Mouse (Mus musculus) kidney, postnatal 25 days (tissue): ENCODE measurements at regions not wholly inside any gene's neighbourhood (a gene's known extent, or its start where the extent isn't known, plus 50 kb on each side); places are given as distances from the start of the nearest gene placed in this dataset.

ENCODE experiments used
- DNase-seq, 2 experiments: peaks; one replicate each; pipeline ENCODE4 v3.0.0; 2021; ENCODE audit warnings: mixed read lengths in 2 of 2

DNA sequence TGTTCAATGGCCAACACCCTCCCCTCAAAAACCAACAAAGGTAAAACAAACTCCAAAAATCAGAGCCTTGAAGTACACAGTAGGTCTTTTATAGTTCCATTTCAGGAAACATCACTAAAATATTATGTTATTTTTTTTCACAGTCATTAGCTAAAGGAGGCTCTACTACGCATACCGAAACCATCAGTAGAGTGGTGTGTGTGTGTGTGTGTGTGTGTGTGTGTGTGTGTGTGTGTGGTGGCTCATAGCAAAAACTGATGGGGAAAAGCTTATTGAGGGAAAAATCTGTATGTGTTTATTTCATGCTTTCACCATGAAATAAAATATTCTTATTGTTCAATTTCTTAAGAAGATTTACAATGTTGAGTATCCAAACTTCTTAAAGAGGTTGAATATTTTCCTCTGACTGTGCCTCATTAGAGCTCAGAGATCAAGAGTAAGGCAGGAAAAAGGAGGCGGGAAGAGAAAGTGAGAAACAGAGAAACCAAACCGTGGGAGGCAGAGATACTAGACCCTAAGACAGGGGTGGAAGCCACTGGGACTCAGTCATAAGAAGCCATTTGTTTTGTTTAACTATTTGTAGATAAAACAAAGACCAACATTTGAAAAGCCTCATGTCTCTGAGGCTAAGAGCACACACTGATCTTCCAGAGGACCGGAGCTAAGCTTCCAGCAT is 159.6 kb downstream of the Icos start:
- no peak for DNase-seq

DNA sequence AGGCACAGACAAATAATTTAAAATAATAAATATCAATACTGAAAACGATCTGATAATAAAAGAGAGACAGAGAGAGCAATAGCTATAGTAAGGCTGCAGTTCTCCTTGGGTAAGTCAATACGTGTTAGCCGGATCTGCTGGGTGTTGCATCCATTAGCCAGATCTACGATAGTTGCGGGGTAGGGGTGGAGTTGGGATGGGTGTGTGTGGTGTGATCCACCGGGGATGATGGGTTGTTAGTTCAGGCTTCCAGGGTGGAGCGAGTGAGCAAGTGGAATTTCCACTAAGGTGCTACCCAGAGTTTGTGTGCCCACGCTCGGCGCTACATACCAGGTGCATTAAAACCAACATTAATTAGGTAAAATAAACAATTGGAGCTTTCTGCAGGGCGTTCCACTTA is 160.2 kb downstream of the Icos start:
- no peak for DNase-seq

DNA sequence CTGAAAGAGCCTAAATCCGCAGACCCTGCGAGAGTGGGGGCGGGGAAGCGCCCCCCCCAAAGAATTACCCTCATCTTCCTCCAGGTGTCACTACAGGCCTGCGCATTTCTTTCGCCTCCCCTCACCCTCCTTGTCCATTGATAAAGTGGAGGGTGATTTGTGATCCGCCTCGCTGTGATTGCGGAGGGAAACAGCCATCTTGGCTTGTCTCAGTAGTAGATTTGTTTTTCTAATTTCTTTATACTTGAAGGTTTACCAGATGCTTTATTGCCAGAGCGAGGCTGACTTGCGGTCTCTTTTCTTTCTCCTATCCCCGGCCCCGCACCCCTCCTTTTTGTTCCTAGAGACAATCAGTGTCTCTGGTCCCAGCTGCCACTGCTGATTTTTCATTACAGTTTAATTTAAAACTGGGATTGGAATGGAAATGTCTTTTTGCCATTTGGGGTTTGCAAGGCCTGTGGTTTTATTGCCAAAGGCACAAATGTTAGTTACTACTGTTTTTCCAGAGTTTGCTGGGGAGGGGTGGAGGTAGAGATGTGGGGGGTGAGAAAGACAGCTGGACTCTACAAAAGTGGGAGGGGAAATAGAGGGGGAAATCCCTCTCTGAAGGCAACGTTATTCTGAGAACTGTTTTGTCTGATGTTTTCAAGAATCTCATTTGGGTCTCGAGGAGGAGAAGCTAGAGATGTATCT is 161.7 kb downstream of the Icos start:
- DNase-seq = peak; percentile 23 to 33

DNA sequence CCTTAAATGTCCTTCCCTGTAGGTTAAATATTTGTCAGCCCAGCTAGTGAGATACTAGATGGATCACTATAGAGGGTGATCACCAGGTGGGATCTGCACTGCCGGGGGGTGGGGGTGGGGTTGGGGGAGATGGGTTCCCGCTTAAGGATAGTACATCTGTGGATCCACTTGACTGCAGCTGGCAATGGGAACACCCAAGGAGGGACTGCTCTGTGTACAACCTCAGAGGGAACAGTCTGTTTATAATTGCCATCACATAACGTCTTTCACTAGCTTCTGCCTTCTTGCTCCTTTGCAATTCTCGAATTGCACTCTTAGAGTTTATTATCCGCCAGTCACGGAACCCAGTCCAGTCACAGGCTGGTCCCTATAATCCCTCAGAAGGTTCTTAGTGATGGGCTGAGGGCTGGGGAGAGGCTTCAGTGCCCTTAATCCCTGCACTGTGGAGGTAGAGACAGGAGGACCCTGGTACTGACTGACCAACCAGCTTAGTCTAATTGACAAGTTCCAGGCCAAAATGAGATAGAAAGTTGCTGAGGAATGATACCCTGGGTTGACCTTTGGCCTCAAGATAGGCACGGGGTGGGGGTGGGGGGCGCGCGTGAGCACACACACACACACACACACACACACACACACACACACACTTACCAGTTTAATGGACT is 162.4 kb downstream of the Icos start:
- DNase-seq = no peak

DNA sequence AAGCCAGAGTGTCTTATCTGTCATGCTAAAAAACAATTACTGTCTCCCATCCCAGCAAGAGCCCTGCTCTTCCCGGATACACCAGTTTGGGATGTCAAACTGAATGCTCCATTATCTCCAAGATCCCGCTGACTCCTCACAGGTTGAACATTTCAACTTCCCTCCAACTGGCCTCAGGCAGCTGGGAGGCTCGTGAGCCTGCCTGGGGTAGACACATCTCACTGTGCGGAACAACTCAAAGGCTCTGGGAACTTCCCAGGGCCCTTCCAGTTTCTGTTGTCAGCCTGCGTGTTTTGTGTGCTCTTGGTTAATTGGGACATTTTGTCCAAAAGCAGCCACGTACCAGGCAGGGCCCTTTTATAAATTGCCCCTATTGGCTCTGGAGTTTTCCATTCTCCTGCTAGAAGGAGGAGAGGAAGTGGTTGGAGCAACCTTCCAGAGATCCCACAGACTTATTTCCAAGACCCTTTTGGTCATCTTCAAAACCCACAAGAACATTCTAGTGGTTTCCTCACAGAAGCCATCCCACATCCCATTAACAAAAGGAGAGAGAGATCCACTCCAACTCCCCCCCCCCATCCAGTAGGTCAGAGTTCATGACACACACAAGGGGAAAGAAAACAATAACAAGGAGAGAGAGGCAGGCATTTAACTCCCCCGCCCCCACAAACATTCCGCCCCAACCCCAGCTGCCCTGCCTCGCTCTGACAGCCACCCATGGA is 163.3 kb downstream of the Icos start:
- peak; percentile 18 to 57 for DNase-seq

DNA sequence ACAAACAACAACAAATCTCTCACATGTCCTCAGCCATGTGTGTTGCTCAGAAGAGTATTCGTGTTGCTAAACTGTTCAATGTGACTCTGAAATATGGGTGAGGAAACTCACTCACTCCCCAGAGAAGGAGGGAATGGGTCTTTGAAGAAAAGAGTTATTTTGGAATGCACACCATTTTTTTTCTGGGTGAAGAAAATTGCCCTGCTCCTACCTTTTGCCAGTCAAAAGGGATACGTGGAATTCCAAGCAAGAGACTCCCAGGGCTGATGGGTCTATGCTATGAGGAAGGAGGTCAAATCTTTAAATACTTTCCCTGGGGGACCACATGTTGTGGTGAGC is 163.8 kb downstream of the Icos start:
- DNase-seq = no peak

DNA sequence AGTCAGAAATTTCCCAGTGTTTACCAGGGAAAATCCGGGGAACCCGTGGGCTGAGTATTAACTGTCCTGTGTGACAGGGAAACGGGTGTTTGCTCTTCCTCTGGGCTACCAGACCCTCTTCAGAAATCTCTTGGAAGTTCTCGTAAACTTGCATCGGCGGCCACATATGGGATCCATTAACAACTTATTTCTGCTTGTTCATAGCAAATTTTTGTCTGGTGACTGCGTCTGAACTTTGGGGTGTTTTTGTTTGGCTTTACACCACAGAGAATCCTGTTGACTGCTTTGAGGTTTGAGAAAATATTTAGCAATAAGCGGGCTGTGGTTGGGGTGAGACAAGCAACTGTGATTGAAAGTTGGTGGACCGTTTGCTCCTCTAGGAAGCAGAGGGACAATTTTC is 164.2 kb downstream of the Icos start:
- no peak for DNase-seq

DNA sequence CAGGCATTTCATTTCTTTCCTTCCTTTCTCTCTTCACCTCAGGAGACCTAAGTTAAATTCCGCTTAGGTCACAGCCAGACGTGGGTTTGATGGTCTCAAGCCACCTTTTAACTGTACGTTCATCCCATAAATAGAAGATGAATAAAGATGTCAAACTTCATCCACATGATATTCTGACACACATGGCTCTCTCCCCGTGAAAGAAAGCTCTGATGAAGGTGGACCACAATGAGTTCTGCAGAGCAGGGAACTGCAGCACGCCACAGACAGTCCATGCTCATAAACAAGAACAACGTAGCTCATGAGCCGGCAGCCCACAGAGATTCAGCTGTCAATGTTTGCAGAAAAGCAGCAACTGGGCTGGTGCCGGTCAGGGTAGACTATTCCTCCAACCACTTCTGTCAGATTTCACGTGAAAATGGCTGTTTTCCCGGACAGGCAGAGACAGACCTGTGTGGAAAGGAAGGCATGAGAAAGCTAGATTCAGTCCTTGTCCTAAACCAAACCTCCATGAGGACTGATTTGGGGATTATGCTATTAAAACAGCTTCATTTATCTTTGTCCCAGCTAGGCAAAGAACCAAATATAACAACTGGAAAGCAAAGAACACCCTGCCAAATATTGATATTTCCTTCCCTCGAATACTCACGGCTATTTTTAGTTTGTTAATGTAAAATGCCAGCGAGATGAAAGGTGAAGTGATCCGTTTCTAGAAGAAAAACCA is 165.5 kb downstream of the Icos start:
- no peak for DNase-seq

DNA sequence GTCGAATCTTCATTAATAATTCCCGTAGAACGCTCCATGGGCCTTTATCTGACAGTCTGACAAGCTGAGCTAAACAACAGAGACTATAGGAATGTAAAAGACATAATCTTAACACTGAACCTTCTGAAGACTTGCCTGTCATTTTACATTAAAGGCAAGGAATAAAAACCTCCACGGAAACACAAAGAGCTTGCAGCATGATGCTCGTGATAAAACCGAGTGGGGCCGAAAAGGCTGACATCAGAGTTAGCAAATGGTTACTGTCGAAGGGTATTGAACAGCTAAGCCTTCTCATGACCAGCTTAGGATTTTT is 166.0 kb downstream of the Icos start:
- no peak for DNase-seq

DNA sequence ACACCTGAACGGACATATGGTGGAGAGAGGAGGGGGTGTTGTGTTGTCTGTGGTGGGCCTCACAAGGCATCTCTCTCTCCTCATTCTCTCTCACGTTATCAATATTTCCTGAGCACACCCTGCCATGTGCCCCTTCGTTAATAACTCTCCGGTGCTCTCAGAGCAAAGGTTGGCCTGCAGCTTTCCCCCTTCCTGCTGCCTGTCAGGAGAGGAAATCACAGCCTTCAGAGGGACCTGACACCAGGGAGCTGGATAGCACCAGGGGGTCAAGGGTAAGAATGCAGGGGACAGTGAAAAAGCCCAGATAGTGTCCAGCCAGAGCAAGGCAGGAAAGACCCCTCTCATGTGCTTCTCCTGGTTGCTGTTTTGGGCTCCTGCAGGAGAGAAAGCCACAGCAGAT is 167.3 kb downstream of the Icos start:
- no peak for DNase-seq

DNA sequence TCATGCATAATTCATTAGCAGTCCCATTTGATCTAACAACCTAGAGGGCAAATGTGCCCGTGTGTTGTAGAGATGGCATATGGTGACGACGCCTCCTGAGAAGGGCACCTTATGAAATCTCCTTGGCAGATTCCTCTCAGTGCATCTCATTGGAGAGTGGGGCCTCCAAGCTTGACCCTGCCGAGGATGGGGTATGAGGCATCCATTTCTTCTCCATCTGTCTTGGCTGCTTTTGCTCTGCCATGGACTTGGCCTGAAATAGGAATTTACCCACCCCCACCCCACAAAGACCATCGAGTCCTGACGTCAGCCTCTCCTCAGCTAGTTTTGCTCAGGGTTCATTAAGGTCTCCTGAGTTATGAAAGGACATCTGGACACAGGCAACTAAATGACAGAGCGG is 167.8 kb downstream of the Icos start:
- no peak for DNase-seq

DNA sequence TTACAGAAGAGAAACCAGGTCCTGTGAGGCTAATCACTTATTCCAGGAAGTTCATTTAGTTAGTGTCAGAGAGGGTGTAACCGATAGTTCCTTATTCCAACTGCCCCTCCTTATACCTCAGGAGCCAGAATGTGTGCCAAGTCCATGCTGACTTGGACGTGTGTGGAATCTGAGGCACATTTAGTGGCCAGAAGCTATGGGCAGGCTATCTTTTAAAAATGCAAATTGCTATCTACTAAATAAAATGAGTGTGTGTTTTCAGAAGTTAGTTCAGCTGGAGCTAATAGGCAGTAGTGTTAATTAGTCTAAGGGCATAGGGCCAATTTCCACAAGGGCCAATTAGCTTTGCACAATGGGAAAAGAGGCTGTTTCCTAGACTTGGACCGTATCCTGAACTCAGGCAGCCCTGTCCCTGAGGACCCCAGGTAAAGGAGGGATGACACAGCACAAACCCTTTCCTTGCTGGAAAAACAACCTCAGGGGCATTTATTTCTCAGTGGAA is 168.5 kb downstream of the Icos start:
- peak in 1 of 2 experiments; percentile 6 for DNase-seq

DNA sequence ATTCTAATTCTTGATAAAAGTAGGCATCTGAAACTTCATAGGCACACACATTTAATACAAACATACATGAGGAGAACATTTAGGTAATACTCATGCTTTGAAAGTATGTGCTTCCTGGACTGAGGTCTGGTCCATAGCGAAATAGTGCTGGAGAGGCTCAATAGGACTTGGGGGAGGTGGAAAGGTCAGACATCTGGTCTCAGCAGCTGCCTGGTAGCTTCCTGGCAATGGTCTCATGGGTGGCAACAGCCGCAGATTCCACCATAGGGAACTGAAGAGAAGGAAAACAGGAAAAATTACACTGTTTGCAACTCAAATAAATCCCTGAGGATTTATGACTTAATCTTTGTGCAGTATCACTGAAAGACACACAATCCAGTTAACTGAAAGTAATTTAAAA is 174.0 kb downstream of the Icos start:
- no peak for DNase-seq

DNA sequence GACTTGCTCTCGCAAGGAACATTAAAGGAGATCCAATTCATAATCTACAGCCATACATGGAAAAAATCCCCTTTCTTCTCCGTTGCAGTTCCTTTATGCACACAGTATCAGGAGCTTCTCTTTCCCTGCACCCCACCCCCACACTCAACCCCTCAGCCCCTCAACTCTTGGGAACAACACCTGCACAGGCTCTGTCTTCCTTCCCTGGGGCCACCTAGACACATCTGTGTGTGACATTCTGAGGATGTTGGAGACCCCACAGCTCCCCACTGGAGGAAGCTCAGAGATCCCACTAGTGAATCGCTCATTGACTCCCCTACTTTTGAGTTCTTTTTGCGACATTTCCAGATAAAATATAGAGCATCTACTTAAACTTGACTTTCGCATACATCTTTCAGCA is 174.4 kb downstream of the Icos start:
- no peak for DNase-seq

DNA sequence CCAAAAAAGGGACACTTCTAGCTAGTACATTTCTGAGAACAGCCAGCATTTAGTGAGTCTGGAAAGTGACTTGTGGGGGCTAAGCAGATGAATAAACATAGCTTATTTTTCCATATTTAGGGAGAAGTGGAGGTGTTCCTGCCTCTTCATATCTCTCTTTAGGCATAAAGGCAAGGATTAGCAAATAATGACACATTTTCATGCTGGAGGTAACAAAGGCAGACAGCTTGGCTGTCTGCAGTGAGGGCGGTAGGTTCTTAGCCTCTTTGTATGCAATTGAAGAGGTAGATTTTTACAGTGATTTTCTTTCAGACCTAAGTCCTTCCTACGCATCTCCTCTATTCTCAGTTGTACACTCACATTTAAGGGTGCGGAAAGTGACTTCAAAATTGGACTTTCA is 176.5 kb downstream of the Icos start:
- no peak for DNase-seq

DNA sequence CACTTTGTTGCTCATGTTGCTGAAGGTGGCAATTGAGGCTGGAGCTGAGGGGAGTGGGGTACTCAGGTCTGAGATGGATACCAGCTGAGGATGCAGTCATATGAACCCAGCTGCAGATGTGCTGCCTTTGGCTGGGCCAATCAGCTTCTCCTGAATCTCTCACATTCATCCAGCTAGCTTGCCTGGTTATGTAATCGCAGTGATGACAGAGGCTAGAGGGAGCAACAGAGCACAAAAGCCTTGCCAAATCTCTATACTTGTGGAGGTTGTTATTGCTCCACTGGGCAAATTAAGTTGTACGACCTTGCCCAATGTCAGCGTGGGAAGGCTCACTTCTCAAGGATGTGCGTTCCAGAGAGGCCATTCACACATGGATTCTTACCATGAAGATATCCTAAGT is 179.5 kb downstream of the Icos start:
- DNase-seq = no peak

DNA sequence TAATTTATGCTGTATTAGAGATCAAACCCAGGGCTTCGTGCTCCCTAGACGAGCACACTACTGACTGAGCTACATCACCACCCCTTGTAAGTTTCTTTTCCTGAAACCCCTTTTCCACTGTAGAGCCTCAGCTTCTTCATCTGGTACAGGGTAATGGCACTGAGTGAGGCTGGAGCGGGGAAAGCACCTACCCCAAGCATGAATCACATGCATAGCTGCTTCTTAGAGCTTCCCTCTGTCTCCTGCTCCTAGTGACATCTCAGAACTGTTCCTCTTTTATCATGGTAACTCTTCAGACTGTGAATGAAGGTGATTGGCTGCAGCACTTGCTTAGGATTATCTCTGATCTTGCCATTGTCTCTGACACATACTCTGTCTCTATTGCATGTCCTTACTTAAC is 182.8 kb downstream of the Icos start:
- no peak for DNase-seq

DNA sequence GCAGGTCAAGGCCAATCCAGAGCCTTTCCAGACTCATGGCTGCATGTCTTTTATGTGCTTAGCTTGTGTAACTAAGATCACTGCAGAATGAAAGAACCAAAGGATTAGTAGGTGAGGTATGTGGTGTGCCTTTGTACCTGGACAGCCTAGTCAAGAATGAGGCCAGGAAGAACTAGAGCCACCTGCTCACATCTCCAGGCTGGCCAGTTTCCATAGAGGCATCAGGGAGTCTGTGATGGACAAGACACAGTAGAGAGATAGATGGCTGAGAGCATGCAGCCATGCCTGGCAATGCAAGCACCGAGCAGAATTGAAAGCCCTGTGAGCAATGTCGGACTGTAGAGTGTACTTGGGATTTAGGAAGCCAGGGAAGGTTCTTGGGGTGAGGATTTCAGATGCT is 186.5 kb downstream of the Icos start:
- no peak for DNase-seq

DNA sequence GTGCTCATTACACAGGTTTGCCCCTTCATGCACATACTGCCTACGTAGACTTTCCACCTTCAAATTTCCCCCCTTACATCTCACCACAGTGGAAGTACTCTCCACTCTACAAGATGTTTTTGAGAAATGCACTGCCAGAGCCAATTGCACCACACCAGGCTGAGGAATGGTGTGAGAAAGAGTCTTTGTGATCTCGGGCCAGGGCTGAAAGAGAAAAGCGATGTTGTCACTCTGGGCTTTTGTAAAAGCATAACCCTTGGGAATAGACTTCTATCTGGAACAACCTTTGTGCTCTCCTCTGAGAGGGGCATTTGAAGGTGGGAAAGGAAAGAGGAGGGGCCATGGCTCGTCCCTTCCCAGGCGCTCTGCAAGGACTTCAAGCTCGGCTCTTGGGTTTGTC is 194.2 kb downstream of the Icos start:
- no peak for DNase-seq

DNA sequence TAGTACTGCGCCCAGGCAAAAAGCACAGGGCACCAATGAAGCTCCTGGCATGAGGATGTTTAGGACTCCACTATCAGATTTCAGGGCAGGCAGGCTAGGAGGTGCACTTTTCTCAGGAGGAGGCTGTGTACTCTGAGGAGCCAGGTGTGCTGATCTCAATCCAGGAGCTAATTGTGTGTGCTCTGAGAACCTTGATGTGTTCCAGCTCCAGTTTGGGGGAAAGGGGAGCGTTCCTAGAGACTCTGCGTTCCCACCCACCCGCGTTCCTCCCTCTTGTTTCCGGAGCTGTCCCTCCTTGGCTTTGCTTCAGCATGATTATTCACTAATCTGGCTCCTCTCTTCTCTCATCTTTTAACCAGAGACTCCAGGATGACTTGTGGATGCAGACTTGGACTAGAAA is 195.2 kb downstream of the Icos start:
- no peak for DNase-seq

DNA sequence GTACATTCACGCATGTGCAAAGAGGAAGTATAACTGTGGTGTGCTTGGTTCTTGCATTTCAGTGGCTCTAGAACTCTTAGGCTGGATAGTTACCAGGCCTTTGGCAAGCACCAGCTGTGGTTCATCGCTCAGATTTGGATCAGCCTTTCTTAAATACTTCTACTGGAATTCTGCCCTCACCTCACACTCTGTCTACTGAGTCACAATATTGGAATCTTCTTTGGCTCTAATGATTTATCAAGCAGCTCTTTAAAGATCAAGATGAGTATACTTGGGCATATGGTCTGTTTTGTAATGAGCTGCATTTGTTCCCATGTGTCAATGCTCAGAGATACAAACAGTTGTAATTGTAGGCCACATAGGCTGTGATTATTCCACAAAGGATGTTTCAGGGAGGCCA is 197.5 kb downstream of the Icos start:
- DNase-seq = no peak

DNA sequence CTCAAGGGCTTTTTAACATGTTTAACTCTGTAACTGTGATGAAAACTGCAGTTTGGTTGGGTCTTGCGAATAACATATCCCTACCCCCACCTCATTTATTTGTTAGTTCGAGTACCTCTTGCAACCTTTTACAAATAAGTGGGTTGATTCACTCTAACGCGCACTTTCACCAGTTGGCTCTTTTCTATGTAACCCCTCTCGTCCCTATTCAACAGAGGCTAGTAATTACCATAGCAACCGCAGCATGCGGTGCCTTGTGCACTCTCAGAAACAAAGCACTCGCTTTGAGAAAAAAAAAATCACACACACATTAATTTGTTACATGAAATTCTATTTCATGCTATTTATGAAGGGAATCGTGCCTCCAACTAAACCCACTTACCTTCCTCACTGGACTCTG is 201.7 kb downstream of the Icos start:
- no peak for DNase-seq
